Mouse (Mus musculus) left cerebral cortex, adult 8-10 months (tissue): ENCODE data around the gene Syne2. TPM values are rescaled to one million over a fixed set of nuclear protein-coding genes. Genes with fewer than 3 reads are reported as not detected.
"Not testable (repeated sequence)": the region's sequence is repeated elsewhere in the genome, so short reads cannot be mapped to it uniquely, and the experiment has no call there.

Experiments
- DNase-seq, 2 experiments: peaks; one replicate each; pipeline ENCODE4 v3.0.0; 2022; ENCODE audit warnings: low spot score in 2 of 2
- microRNA-seq, 2 experiments: library from miRNA; unstranded; fragments of <30 nt; microRNA quantifications; one replicate each; pipeline ENCODE4 v1.2.0; 2022
- total RNA-seq, 4 experiments: library from RNA; stranded (reverse); gene quantifications; 2 replicates each; pipeline ENCODE4 v1.2.4; 2022

Gene Syne2
- total RNA-seq, 4 experiments from 2014 or later, result 23.1 to 27.7 (median 25.7) TPM

GRCm38 (mm10) chr12:76095117-76096035, 277.4 kb downstream of the Syne2 start:
- peak in 1 of 2 experiments; percentile 42 for DNase-seq

GRCm38 (mm10) chr12:76102621-76103020, 284.7 kb downstream of the Syne2 start:
- peak in 1 of 2 experiments; percentile 39 for DNase-seq

- DNase-seq, result no peak
These were observed 286.8 kb downstream of the Syne2 start for GRCm38 (mm10) chr12:76104596-76105351.

GRCm38 (mm10) chr12:76109646-76110405, 291.9 kb downstream of the Syne2 start:
- DNase-seq, result no peak

GRCm38 (mm10) chr12:76111046-76111445, 293.1 kb downstream of the Syne2 start:
- no peak for DNase-seq

- no peak for DNase-seq
These were observed 298.6 kb downstream of the Syne2 start for GRCm38 (mm10) chr12:76116577-76116976.

GRCm38 (mm10) chr12:76117632-76118153, 299.8 kb downstream of the Syne2 start:
- no peak for DNase-seq

- DNase-seq, result no peak
These were observed 305.3 kb downstream of the Syne2 start for GRCm38 (mm10) chr12:76123223-76123622.

- no peak for DNase-seq
These were observed 310.4 kb downstream of the Syne2 start for GRCm38 (mm10) chr12:76128306-76128705.

- no peak for DNase-seq
These were observed 310.9 kb downstream of the Syne2 start for GRCm38 (mm10) chr12:76128831-76129230.

- no peak for DNase-seq
These were observed 312.3 kb downstream of the Syne2 start for GRCm38 (mm10) chr12:76130281-76130680.

- no peak for DNase-seq
These were observed 313.0 kb downstream of the Syne2 start for GRCm38 (mm10) chr12:76130891-76131290.

- DNase-seq, result no peak
These were observed 314.7 kb downstream of the Syne2 start for GRCm38 (mm10) chr12:76132591-76132990.

GRCm38 (mm10) chr12:76133081-76133480, 315.1 kb downstream of the Syne2 start:
- DNase-seq, result not testable (repeated sequence)

- DNase-seq, result no peak
These were observed 318.8 kb downstream of the Syne2 start for GRCm38 (mm10) chr12:76136701-76137100.

- not testable (repeated sequence) for DNase-seq
These were observed 334.5 kb downstream of the Syne2 start for GRCm38 (mm10) chr12:76152389-76152788.

Small RNA genes within 50 kb of the gene (microRNA-seq; reads per million reads assigned to microRNA genes)
- 0 to 0.88 reads per million in 2 experiments for gene Mir5101

Other genes starting within 250 kb of the Syne2 start
- 10 to 100 TPM; 69.1 to 74.0 (median 73.5) TPM for gene Ppp2r5e, start 221.9 kb upstream of the Syne2 start, total RNA-seq
- gene Wdr89, start 148.6 kb upstream of the Syne2 start, total RNA-seq, result 1 to 10 TPM; 2.6 to 4.1 (median 3.5) TPM
- 10 to 100 TPM; 30.8 to 34.6 (median 32.8) TPM for gene Sgpp1, start 82.4 kb upstream of the Syne2 start, total RNA-seq